Mouse (Mus musculus) midbrain, embryonic 13.5 days (tissue): ENCODE results near the gene Csmd2. TPM values are rescaled to one million over a fixed set of nuclear protein-coding genes. Genes with fewer than 3 reads are reported as not detected.

Source experiments
- ATAC-seq: fragments of 200-750 bp; cut with Nextera tagmentation; 2 replicates; pipeline ENCODE4 v1.8.0; 2017; ENCODE audit warnings: mild to moderate bottlenecking, moderate TSS enrichment, moderate library complexity
- H3K27ac ChIP-seq: fragments of 300-500 bp; sonication (generic); 2 replicates; pipeline ENCODE4 v1.5.1; 2015; ENCODE audit warnings: inconsistent platforms, mild to moderate bottlenecking, moderate library complexity
- H3K27me3 ChIP-seq: fragments of 300-500 bp; sonication (generic); 2 replicates; pipeline ENCODE4 v1.6.1; 2015; ENCODE audit warnings: mild to moderate bottlenecking, inconsistent platforms
- H3K36me3 ChIP-seq: fragments of 300-500 bp; sonication (generic); 2 replicates; pipeline ENCODE4 v1.6.1; 2015; ENCODE audit warnings: mild to moderate bottlenecking, inconsistent platforms
- H3K4me1 ChIP-seq: fragments of 300-500 bp; sonication (generic); replicated peaks from 2 replicates; pipeline ENCODE4 v1.6.1; 2015; ENCODE audit warnings: inconsistent platforms
- H3K4me2 ChIP-seq: fragments of 300-500 bp; sonication (generic); replicated peaks from 2 replicates; pipeline ENCODE4 v1.6.1; 2015; ENCODE audit warnings: moderate library complexity, mild to moderate bottlenecking, inconsistent platforms
- H3K4me3 ChIP-seq: fragments of 300-500 bp; sonication (generic); replicated peaks from 2 replicates; pipeline ENCODE4 v1.5.1; 2015; ENCODE audit warnings: mild to moderate bottlenecking, inconsistent platforms
- H3K9ac ChIP-seq: fragments of 300-500 bp; sonication (generic); replicated peaks from 2 replicates; pipeline ENCODE4 v1.6.1; 2015; ENCODE audit warnings: mild to moderate bottlenecking, inconsistent platforms
- H3K9me3 ChIP-seq: fragments of 300-500 bp; sonication (generic); 2 replicates; pipeline ENCODE4 v1.6.1; 2016; ENCODE audit warnings: mild to moderate bottlenecking, inconsistent platforms
- WGBS: fragments of 180-500 bp; shearing (Covaris S2); methylation state at CpG from one replicate; pipeline ENCODE4 v1.1.7; 2015; 5-methylcytosine and 5-hydroxymethylcytosine counted together
- polyA plus RNA-seq: library from polyadenylated mRNA; unstranded; fragments of >200 nt; fragmentation: Nextera tagmentation; extraction: Ambion mirVana; gene quantifications from 2 replicates; pipeline ENCODE4 v1.2.1, GENCODE M21; 2015

Gene Csmd2
- polyA plus RNA-seq, 1 experiment from 2014 or later: 9.2 TPM

GRCm38 (mm10) chr4:128269261-128269875 is 281.7 kb downstream of the Csmd2 start:
- Histone ChIP-seq H3K9ac (no peak overlapping the region), H3K27ac (0 out of 2 replicates have a peak overlapping the region, but pooled peaks have one; percentile 5), H3K9me3 (no peaks in the 10 kb centered on the region), H3K4me2 (no peak overlapping the region), H3K4me1 (peaks cover 12% of the 10 kb centered on the region), H3K36me3 (no peaks in the 10 kb centered on the region), H3K4me3 (no peak overlapping the region), H3K27me3 (no peaks in the 10 kb centered on the region)
- 87% methylated on average over 9 of the region's 9 CpGs for WGBS
- no peak for ATAC-seq

GRCm38 (mm10) chr4:128270177-128270576 is 282.5 kb downstream of the Csmd2 start:
- Histone ChIP-seq H3K9me3 (no peaks in the 10 kb centered on the region), H3K27ac (no peak overlapping the region), H3K4me3 (no peak overlapping the region), H3K4me1 (peaks cover 12% of the 10 kb centered on the region), H3K9ac (no peak overlapping the region), H3K27me3 (no peaks in the 10 kb centered on the region), H3K36me3 (no peaks in the 10 kb centered on the region), H3K4me2 (no peak overlapping the region)
- no peak for ATAC-seq
- WGBS: 80% methylated on average over 10 of the region's 10 CpGs

GRCm38 (mm10) chr4:128270931-128271330 is 283.3 kb downstream of the Csmd2 start:
- WGBS: 74% methylated on average over 19 of the region's 19 CpGs
- Histone ChIP-seq H3K36me3 (no peaks in the 10 kb centered on the region), H3K27me3 (no peaks in the 10 kb centered on the region), H3K4me2 (no peak overlapping the region), H3K4me3 (no peak overlapping the region), H3K9me3 (no peaks in the 10 kb centered on the region), H3K27ac (no peak overlapping the region), H3K9ac (no peak overlapping the region), H3K4me1 (peaks cover 12% of the 10 kb centered on the region)
- no peak for ATAC-seq

- ATAC-seq: no peak
- H3K9ac ChIP-seq: no peak overlapping the region
- peaks cover 4% of the 10 kb centered on the region; the same call in 1 of the 2 replicates for H3K36me3 ChIP-seq
- H3K4me2 ChIP-seq: no peak overlapping the region
- 62% methylated on average over 6 of the region's 6 CpGs for WGBS
- H3K4me1 ChIP-seq: peaks cover 12% of the 10 kb centered on the region
- H3K9me3 ChIP-seq: no peaks in the 10 kb centered on the region
- no peaks in the 10 kb centered on the region for H3K27me3 ChIP-seq
- peak overlapping the region; percentile 32; the same call in 1 of the 2 replicates for H3K27ac ChIP-seq
- no peak overlapping the region for H3K4me3 ChIP-seq
Measured at GRCm38 (mm10) chr4:128272501-128272900, 284.8 kb downstream of the Csmd2 start.

GRCm38 (mm10) chr4:128273146-128273545 is 285.5 kb downstream of the Csmd2 start:
- Histone ChIP-seq H3K27ac (no peak overlapping the region), H3K36me3 (peaks cover 4% of the 10 kb centered on the region; the same call in 1 of the 2 replicates), H3K9me3 (no peaks in the 10 kb centered on the region), H3K4me2 (no peak overlapping the region), H3K9ac (no peak overlapping the region), H3K4me1 (peaks cover 12% of the 10 kb centered on the region), H3K4me3 (no peak overlapping the region), H3K27me3 (no peaks in the 10 kb centered on the region)
- WGBS: 72% methylated on average over 11 of the region's 11 CpGs
- ATAC-seq: no peak

GRCm38 (mm10) chr4:128275116-128275515 is 287.5 kb downstream of the Csmd2 start:
- 79% methylated on average over 5 of the region's 5 CpGs for WGBS
- Histone ChIP-seq H3K9me3 (no peaks in the 10 kb centered on the region), H3K4me3 (no peak overlapping the region), H3K9ac (no peak overlapping the region), H3K4me1 (peaks cover 12% of the 10 kb centered on the region), H3K27me3 (no peaks in the 10 kb centered on the region), H3K27ac (no peak overlapping the region), H3K36me3 (peaks cover 4% of the 10 kb centered on the region; the same call in 1 of the 2 replicates), H3K4me2 (no peak overlapping the region)
- no peak for ATAC-seq

GRCm38 (mm10) chr4:128275586-128275985 is 287.9 kb downstream of the Csmd2 start:
- H3K27me3 ChIP-seq: no peaks in the 10 kb centered on the region
- H3K4me1 ChIP-seq: peaks cover 12% of the 10 kb centered on the region
- no peak overlapping the region for H3K4me3 ChIP-seq
- WGBS: 68% methylated on average over 6 of the region's 6 CpGs
- H3K4me2 ChIP-seq: no peak overlapping the region
- H3K9ac ChIP-seq: no peak overlapping the region
- no peak overlapping the region for H3K27ac ChIP-seq
- H3K36me3 ChIP-seq: peaks cover 4% of the 10 kb centered on the region; the same call in 1 of the 2 replicates
- no peaks in the 10 kb centered on the region for H3K9me3 ChIP-seq
- ATAC-seq: no peak

- Histone ChIP-seq H3K27ac (no peak overlapping the region), H3K36me3 (no peaks in the 10 kb centered on the region), H3K4me2 (no peak overlapping the region), H3K4me1 (peaks cover 4% of the 10 kb centered on the region; the same call in 1 of the 2 replicates), H3K27me3 (no peaks in the 10 kb centered on the region), H3K9me3 (no peaks in the 10 kb centered on the region), H3K9ac (no peak overlapping the region), H3K4me3 (no peak overlapping the region)
- ATAC-seq: no peak
- 61% methylated on average over 1 of the region's 1 CpGs for WGBS
Measured at GRCm38 (mm10) chr4:128285009-128285408, 297.4 kb downstream of the Csmd2 start.

- Histone ChIP-seq H3K36me3 (no peaks in the 10 kb centered on the region), H3K4me3 (no peak overlapping the region), H3K4me2 (no peak overlapping the region), H3K27ac (0 out of 2 replicates have a peak overlapping the region, but pooled peaks have one; percentile 25), H3K9me3 (no peaks in the 10 kb centered on the region), H3K9ac (no peak overlapping the region), H3K27me3 (no peaks in the 10 kb centered on the region), H3K4me1 (peaks cover 4% of the 10 kb centered on the region; the same call in 1 of the 2 replicates)
- WGBS: 58% methylated on average over 7 of the region's 7 CpGs
- peak; percentile 58; the same call in 1 of the 2 replicates for ATAC-seq
Measured at GRCm38 (mm10) chr4:128288095-128288494, 300.4 kb downstream of the Csmd2 start.

- Histone ChIP-seq H3K27ac (no peak overlapping the region), H3K36me3 (no peaks in the 10 kb centered on the region), H3K9ac (no peak overlapping the region), H3K4me2 (no peak overlapping the region), H3K4me3 (no peak overlapping the region), H3K9me3 (no peaks in the 10 kb centered on the region), H3K4me1 (no peaks in the 10 kb centered on the region), H3K27me3 (no peaks in the 10 kb centered on the region)
- WGBS: 88% methylated on average over 8 of the region's 8 CpGs
- no peak for ATAC-seq
Measured at GRCm38 (mm10) chr4:128304049-128304448, 316.4 kb downstream of the Csmd2 start.

GRCm38 (mm10) chr4:128306011-128306410 is 318.4 kb downstream of the Csmd2 start:
- Histone ChIP-seq H3K9me3 (no peaks in the 10 kb centered on the region), H3K36me3 (no peaks in the 10 kb centered on the region), H3K4me1 (no peaks in the 10 kb centered on the region), H3K4me2 (no peak overlapping the region), H3K9ac (no peak overlapping the region), H3K27me3 (no peaks in the 10 kb centered on the region), H3K27ac (no peak overlapping the region), H3K4me3 (no peak overlapping the region)
- 97% methylated on average over 8 of the region's 8 CpGs for WGBS
- no peak for ATAC-seq

- Histone ChIP-seq H3K4me2 (no peak overlapping the region), H3K27ac (no peak overlapping the region), H3K9me3 (no peaks in the 10 kb centered on the region), H3K27me3 (no peaks in the 10 kb centered on the region), H3K4me1 (no peaks in the 10 kb centered on the region), H3K9ac (no peak overlapping the region), H3K36me3 (0 out of 2 replicates have a peak, but pooled peaks cover 3% of the 10 kb centered on the region), H3K4me3 (no peak overlapping the region)
- ATAC-seq: no peak
- WGBS: 84% methylated on average over 5 of the region's 5 CpGs
Measured at GRCm38 (mm10) chr4:128315328-128315727, 327.7 kb downstream of the Csmd2 start.

- H3K9ac ChIP-seq: no peak overlapping the region
- H3K36me3 ChIP-seq: 0 out of 2 replicates have a peak, but pooled peaks cover 9% of the 10 kb centered on the region
- no peak overlapping the region for H3K27ac ChIP-seq
- H3K4me3 ChIP-seq: no peak overlapping the region
- ATAC-seq: no peak
- no peaks in the 10 kb centered on the region for H3K27me3 ChIP-seq
- no peak overlapping the region for H3K4me2 ChIP-seq
- H3K9me3 ChIP-seq: no peaks in the 10 kb centered on the region
- H3K4me1 ChIP-seq: no peaks in the 10 kb centered on the region
- WGBS: 94% methylated on average over 4 of the region's 4 CpGs
Measured at GRCm38 (mm10) chr4:128317951-128318350, 330.3 kb downstream of the Csmd2 start.
